Mouse (Mus musculus): ENCODE measurements at regions not wholly inside any gene's neighbourhood (a gene's known extent, or its start where the extent isn't known, plus 50 kb on each side); places are given as distances from the start of the nearest gene placed in this dataset.
"Not testable (repeated sequence)": the region's sequence is repeated elsewhere in the genome, so short reads cannot be mapped to it uniquely, and the experiment has no call there.

GRCm38 (mm10) chr12:3188734-3189275 lies 121.0 kb downstream of the Rab10 start:
- DNase-seq (ENCODE audit: low read depth), result peak; percentile 95

- DNase-seq (ENCODE audit: low read depth), result no peak
Observed at GRCm38 (mm10) chr12:3188137-3188536, 121.6 kb downstream of the Rab10 start.

- DNase-seq (ENCODE audit: low read depth), result no peak
Observed at GRCm38 (mm10) chr12:3173325-3173724, 136.4 kb downstream of the Rab10 start.

DNA sequence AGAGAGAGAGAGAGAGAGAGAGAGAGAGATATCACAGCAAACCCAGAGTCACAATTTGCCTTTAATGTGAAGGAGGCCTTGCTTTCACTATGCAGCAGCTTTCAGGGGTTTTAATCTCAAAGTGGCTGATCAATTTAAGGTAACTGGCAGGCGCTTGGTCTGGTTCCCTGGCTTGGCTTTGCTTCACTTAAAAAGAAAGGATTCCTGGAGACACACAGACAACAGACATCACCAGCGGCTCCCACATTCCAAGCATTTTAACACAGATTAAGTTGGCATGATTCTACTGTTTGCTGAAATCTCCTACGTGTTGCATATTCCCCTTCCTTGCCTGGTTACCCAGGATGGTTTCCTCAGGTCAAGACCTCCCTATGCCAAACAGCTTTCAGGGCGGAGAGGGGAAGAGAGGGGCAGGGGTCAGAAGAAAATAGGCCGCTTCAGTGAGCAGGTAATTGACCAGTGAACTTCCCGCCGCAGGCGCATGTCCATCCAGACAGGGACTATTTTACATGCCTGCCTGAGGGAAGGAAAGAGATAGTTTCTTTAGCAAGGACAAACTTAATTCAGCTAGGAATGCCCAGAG lies 140.0 kb downstream of the Rab10 start:
- not testable (repeated sequence) for DNase-seq (ENCODE audit: low read depth)

DNA sequence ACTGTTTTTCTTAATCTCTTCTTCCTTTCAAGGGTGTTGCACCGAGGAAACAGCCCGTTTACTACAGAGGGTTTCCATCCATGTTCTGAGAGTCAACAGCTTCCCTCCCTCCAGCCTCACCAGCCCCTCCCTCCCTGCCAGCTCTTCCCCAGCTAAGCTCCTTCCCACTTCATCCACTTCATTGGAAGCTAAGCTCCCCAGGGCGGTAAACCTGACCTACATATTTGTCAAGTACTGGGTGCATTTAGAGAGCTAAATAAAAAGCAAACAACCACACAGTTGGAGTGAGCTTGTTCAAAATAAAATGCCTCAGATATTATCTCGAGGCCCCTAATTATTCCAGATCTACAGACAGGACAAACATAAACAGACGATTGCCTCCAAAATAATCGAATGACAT lies 148.1 kb downstream of the Rab10 start:
- not testable (repeated sequence) for DNase-seq (ENCODE audit: low read depth)

DNA sequence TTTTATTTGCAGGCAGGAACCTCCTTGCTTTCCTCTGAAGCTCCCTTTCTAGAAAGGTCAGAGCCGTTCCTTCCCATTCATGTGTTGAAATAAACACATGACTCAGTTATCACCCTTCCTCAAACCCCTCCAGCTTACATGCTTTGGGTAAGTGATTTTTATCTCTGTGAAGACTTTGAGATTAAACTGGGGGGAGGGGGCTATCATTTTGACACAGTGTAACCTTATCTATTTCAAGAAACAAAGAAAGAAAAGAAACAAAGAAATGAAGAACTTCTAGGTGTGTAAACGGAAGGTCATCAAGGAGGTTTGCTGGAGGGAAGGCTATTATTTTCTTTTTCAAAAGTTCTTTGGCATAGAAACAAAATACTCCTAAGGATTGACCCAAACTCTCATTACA lies 151.0 kb downstream of the Rab10 start:
- DNase-seq (ENCODE audit: low read depth), result not testable (repeated sequence)

DNA sequence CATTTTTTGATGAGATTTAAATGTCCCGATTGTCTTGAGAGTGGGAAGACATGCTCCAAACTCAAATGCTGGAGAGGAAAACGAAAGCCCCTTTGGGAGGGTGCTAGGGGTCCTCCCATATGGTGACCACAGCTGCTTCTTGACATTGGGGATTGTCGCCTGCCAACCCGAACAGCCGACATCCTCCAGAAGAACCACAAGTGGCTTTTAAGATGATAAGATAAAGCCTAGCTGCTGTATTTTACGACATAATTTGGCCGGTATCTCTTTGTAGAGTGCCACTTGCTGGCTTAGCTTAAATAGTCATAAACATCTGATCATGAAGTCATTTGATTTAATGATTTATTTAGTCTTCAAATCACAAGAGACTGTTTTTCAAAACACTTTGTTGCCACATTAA lies 156.1 kb downstream of the Rab10 start:
- not testable (repeated sequence) for DNase-seq (ENCODE audit: low read depth)

DNA sequence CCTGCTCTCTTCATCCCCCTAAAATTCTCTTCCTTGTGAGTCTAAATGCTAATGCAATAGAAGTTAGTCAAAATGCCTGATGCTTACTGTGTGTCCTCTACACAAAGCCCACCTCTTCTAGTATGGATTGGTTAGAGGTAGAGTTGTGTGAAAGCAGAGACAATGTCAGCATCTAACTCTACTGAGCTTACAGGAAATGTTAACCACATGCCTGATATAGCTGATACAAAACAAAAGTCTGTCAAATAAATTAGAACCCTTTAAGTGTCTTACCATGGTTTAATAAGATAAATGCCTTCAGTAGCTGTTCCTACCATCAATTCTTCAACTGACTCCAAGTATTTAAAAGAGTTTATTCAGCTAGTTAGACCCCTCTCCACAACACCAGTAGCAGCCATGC lies 177.2 kb downstream of the Rab10 start:
- DNase-seq (ENCODE audit: low read depth), result not testable (repeated sequence)

DNA sequence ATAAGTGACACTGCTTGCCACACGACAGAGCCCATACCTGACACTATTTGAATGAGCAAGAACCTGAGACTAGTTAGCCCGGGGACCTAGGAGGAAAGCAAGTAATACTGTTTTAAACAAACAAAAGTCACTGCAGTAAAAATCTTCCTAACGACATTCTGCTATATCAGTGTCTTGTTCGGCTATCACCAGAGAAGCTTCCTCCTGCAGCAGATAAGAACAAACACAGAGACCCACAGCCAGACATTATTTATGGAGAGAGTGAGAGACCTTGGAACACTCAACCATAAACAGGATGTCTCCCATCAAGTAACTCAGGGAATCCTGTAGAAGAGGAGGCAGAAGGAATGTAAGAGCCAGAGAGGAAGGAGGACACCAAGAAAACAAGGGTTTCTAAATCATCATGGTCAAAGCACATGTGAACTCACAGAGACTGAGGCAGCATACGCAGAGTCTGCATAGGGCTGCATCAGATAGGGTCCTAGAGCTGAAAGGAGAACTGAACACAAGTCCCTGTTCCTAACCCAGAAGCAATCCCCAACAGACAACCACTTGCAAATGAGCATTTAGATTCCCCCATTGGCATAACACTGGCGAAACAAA lies 178.5 kb downstream of the Rab10 start:
- DNase-seq (ENCODE audit: low read depth), result not testable (repeated sequence)

GRCm38 (mm10) chr12:3127336-3127735 lies 182.4 kb downstream of the Rab10 start:
- not testable (repeated sequence) for DNase-seq (ENCODE audit: low read depth)

- DNase-seq (ENCODE audit: low read depth), result no peak
Observed at GRCm38 (mm10) chr12:3124036-3124435, 185.7 kb downstream of the Rab10 start.

GRCm38 (mm10) chr12:3110589-3110988 lies 199.2 kb downstream of the Rab10 start:
- DNase-seq (ENCODE audit: low read depth), result peak; percentile 78

DNA sequence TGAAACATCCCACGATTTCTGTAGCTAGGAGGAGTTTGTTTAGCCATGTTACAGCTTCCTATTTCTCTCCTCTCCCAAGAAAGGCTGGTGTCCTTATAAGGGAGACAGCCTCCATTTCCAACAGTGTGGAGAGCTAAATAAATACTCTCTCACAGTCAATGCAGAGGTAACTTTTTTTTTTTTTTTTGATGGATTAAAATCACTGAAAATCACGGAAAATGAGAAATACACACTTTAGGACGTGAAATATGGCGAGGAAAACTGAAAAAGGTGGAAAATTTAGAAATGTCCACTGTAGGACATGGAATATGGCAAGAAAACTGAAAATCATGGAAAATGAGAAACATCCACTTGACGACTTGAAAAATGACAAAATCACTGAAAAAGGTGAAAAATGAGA lies 200.1 kb downstream of the Rab10 start:
- not testable (repeated sequence) for DNase-seq (ENCODE audit: low read depth)

- DNase-seq (ENCODE audit: low read depth), result not testable (repeated sequence)
Observed at GRCm38 (mm10) chr12:3101963-3102362, 207.8 kb downstream of the Rab10 start.

DNA sequence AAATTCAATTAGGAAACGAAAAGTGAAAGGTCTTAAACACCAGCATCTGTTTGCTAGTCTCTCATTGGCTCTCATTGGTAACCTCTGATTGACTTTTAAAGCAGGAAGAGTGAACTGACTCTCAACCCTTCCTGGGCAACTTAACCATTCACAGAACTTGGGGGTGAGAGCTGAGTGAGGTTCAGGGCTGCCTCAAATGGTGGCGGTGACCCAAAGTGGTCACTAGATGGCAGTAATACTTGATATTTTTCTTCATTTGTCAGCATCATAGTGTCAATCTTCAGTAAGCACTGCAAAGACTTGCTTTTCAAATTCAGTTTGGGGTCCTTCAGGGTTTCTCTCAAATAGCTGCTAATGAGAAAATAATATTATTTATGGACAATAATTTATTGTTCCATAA lies 211.6 kb downstream of the Rab10 start:
- DNase-seq (ENCODE audit: low read depth), result not testable (repeated sequence)

- no peak for DNase-seq (ENCODE audit: low read depth)
Observed at GRCm38 (mm10) chr12:3094509-3094908, 215.3 kb downstream of the Rab10 start.

- DNase-seq (ENCODE audit: low read depth), result not testable (repeated sequence)
Observed at GRCm38 (mm10) chr12:3092974-3093373, 216.8 kb downstream of the Rab10 start.

- DNase-seq (ENCODE audit: low read depth), result not testable (repeated sequence)
Observed at GRCm38 (mm10) chr12:3049546-3049945, 260.2 kb downstream of the Rab10 start.

DNA sequence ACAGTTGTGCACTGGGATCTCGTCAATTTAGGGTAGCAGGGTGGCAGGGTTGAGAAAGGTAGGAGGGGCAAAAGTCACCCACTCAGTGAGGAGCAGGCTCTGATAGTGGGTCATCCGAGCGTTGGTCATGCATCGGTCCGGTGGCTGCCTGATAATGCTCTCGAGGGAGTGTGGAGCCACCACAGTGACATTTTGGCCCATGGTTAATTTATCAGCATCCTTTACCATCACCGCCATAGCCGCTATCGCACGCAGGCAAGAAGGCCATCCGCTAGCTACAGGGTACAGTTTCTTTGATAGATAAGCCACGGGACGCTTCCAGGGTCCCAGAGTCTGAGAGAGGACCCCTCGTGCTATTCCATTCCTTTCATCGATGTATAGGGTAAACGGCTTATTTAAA lies 291.3 kb downstream of the Rab10 start:
- not testable (repeated sequence) for DNase-seq (ENCODE audit: low read depth)

DNA sequence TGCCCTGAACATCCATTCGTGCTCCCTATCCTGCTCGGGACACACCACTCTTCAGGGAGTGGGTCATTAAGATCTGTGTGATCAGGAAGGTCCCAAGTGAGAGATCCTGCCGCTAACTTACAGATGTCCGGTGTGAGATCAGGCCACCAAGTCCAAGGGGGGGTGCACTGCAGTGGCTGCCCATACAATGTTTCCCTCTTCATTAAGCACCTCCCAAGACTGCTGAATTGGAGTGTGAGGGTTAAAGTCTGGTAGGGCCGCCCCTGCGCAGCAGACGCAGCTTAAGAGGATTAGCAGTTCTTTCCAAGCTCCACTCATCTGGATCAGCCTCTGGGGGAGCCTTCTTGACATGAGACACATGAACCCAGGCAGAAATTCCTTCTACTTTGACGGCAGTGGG lies 293.0 kb downstream of the Rab10 start:
- not testable (repeated sequence) for DNase-seq (ENCODE audit: low read depth)
